Mouse (Mus musculus): ENCODE data around the gene Myh2.

Myh2 gene

DNA sequence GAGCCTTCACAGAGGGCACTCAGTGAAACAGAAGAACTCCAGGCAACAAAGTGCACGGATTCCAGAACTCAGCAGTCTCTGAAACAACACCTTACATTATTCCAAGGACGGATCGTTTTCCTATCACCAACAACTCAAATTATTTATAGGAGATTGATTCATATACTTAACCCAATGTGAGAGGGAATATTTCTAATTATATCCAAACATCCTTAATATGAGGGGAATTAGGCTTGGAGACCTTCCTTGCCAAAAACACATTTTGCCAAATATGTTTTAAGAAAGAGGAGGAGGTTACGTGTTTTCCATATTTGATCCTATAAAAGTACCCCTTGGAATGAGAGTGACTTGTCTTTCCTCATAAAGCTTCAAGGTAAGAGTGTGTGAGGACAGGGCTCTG, 28.9 kb downstream of the Myh2 start, which contains the start of gene Myh1:
Myh1 (plus strand) TSS at position 301 of the 400 bp plus-strand sequence.
- H3K9me3 ChIP-seq (ENCODE audit: low read length), result no peaks in the 10 kb centered on the region
- TF ChIP-seq NANOG (IDR thresholded peaks at IDR 0.05; ENCODE audit: borderline replicate concordance, low read length), result no peak
- TF ChIP-seq POU5F1 (IDR thresholded peaks at IDR 0.05; ENCODE audit: borderline replicate concordance, low read length), result no peak
- TF ChIP-seq CTCF (conservative IDR thresholded peaks at IDR 0.05; ENCODE audit: low read length), result no peak
- no peaks in the 10 kb centered on the region for H3K36me3 ChIP-seq (ENCODE audit: insufficient read depth, low read length)
- no peaks in the 10 kb centered on the region for H3K4me1 ChIP-seq (replicated peaks; ENCODE audit: low read depth, low read length)
- H3K4me3 ChIP-seq (replicated peaks; ENCODE audit: low read length), result no peak within 1 kb of the TSS
- peaks cover 8% of the 10 kb centered on the region for H3K27me3 ChIP-seq (ENCODE audit: insufficient read depth, low read length)

DNA sequence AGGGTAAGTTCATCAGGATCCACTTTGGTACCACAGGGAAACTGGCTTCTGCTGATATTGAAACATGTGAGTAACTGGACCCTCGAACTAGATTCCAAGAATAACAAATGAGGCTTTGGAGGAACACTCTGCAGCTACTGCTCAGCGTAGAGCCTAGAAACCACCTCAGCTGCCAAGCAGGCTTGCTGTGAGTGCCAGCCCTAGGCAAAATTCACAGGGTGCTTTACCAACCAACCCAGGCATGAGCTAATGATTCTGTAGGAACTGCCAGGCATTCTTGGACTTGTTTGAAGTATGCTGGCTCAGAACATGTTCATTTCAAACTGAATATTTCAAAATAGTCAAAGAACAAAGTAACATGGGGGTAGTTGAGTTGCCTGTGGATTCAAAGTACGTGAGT, 33.9 kb downstream of the Myh2 start:
- Histone ChIP-seq H3K9me3 (ENCODE audit: low read length) (no peaks in the 10 kb centered on the region), H3K4me3 (replicated peaks; ENCODE audit: low read length) (no peak overlapping the region), H3K4me1 (replicated peaks; ENCODE audit: low read depth, low read length) (no peaks in the 10 kb centered on the region), H3K36me3 (ENCODE audit: insufficient read depth, low read length) (no peaks in the 10 kb centered on the region), H3K27me3 (ENCODE audit: insufficient read depth, low read length) (peaks cover 8% of the 10 kb centered on the region)
- TF ChIP-seq CTCF (conservative IDR thresholded peaks at IDR 0.05; ENCODE audit: low read length) (no peak), NANOG (IDR thresholded peaks at IDR 0.05; ENCODE audit: borderline replicate concordance, low read length) (no peak), POU5F1 (IDR thresholded peaks at IDR 0.05; ENCODE audit: borderline replicate concordance, low read length) (no peak)

DNA sequence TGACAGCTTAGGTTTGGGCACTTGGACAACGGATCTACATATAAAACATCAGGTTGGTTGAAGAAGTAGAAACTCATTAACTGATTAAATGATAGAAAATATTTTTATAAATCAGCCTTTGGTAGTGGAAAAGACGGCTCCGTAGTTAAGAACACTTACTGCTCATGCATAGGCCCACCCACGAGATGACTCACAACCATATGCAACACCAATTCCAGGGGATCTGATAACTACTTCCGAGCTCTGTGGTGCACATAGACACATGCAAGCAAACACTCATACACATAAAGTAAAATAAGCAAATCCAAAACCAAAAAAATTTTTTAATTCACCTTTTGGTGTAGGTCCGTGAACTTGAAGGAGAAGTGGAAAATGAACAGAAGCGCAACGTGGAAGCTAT, 51.0 kb downstream of the Myh2 start:
- Histone ChIP-seq H3K4me1 (replicated peaks; ENCODE audit: low read depth, low read length) (no peaks in the 10 kb centered on the region), H3K27me3 (ENCODE audit: insufficient read depth, low read length) (peaks cover 3% of the 10 kb centered on the region; the same call in 1 of the 2 replicates), H3K36me3 (ENCODE audit: insufficient read depth, low read length) (no peaks in the 10 kb centered on the region), H3K4me3 (replicated peaks; ENCODE audit: low read length) (no peak overlapping the region), H3K9me3 (ENCODE audit: low read length) (no peaks in the 10 kb centered on the region)
- no peak for TF ChIP-seq POU5F1 (IDR thresholded peaks at IDR 0.05; ENCODE audit: borderline replicate concordance, low read length)
- no peak for TF ChIP-seq NANOG (IDR thresholded peaks at IDR 0.05; ENCODE audit: borderline replicate concordance, low read length)
- TF ChIP-seq CTCF (conservative IDR thresholded peaks at IDR 0.05; ENCODE audit: low read length), result no peak

DNA sequence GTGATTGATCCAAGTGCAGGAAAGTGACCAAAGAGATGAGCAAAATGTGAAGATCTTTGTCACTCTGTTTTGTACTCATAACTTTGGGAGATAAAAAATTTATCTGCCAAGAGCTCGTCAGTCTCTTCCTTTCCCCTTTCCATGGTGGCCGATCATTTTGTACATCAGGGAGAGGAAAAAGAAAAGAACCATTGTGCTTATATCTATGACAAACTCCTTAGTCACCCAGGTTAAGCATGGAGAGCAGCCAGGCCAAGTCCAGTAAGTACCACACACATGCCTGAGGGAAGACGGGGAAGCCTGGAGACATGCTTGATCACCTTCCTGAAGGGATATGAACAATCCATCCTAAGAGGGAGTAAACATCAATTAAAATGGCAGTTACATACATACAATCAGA, 53.6 kb downstream of the Myh2 start:
- H3K4me3 ChIP-seq (replicated peaks; ENCODE audit: low read length), result no peak overlapping the region
- H3K9me3 ChIP-seq (ENCODE audit: low read length), result no peaks in the 10 kb centered on the region
- H3K27me3 ChIP-seq (ENCODE audit: insufficient read depth, low read length), result peaks cover 1% of the 10 kb centered on the region; the same call in 1 of the 2 replicates
- H3K4me1 ChIP-seq (replicated peaks; ENCODE audit: low read depth, low read length), result no peaks in the 10 kb centered on the region
- H3K36me3 ChIP-seq (ENCODE audit: insufficient read depth, low read length), result no peaks in the 10 kb centered on the region
- TF ChIP-seq CTCF (conservative IDR thresholded peaks at IDR 0.05; ENCODE audit: low read length) (no peak), NANOG (IDR thresholded peaks at IDR 0.05; ENCODE audit: borderline replicate concordance, low read length) (no peak), POU5F1 (IDR thresholded peaks at IDR 0.05; ENCODE audit: borderline replicate concordance, low read length) (no peak)

DNA sequence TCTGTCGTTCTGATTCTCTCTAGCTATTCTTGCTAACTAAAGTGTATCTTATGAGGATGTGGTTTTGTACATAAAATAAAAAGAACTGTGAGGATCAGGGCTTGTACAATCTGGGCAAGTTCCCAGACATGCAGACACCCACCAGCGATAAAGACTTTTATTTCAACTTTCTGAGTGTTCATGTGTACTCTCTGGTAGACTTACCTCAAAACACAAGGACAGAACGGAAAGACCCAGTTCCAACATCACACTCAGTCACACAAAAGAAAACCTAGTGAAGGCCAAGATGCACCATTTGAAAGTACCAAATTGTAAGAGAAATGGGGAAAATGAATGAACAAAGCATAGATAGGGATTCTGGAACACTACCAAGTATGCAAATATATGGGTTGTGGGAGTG, 57.9 kb downstream of the Myh2 start:
- TF ChIP-seq CTCF (conservative IDR thresholded peaks at IDR 0.05; ENCODE audit: low read length) (no peak), NANOG (IDR thresholded peaks at IDR 0.05; ENCODE audit: borderline replicate concordance, low read length) (no peak), POU5F1 (IDR thresholded peaks at IDR 0.05; ENCODE audit: borderline replicate concordance, low read length) (no peak)

DNA sequence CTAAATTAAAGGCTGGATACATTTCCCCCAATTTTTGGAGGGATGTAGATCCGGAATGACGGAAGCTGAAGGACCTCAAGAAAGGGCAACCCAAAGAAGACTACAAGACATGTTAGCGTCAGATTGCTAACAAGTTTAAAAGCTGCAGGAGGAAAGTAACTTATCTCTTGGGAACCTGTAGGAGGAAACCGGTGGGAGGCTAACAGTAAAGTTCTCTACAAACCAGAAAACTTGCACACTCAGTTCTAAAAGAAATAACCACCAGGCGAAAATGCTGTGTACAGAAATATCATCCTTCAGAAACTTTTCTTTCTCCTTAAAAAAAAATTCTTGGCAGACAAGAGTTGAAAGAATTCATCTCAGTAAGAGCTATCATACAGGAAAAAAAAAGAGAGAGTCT, 58.3 kb downstream of the Myh2 start:
- Histone ChIP-seq H3K4me3 (replicated peaks; ENCODE audit: low read length) (no peak overlapping the region), H3K27me3 (ENCODE audit: insufficient read depth, low read length) (no peaks in the 10 kb centered on the region), H3K4me1 (replicated peaks; ENCODE audit: low read depth, low read length) (no peaks in the 10 kb centered on the region), H3K9me3 (ENCODE audit: low read length) (peaks cover 7% of the 10 kb centered on the region), H3K36me3 (ENCODE audit: insufficient read depth, low read length) (no peaks in the 10 kb centered on the region)
- TF ChIP-seq POU5F1 (IDR thresholded peaks at IDR 0.05; ENCODE audit: borderline replicate concordance, low read length), result no peak
- TF ChIP-seq NANOG (IDR thresholded peaks at IDR 0.05; ENCODE audit: borderline replicate concordance, low read length), result no peak
- no peak for TF ChIP-seq CTCF (conservative IDR thresholded peaks at IDR 0.05; ENCODE audit: low read length)

More for the DNA sequence above, 57.9 kb downstream of the Myh2 start:
- H3K27me3 ChIP-seq (ENCODE audit: insufficient read depth, low read length), result no peaks in the 10 kb centered on the region
- H3K9me3 ChIP-seq (ENCODE audit: low read length), result peaks cover 7% of the 10 kb centered on the region
- no peak overlapping the region for H3K4me3 ChIP-seq (replicated peaks; ENCODE audit: low read length)
- H3K4me1 ChIP-seq (replicated peaks; ENCODE audit: low read depth, low read length), result no peaks in the 10 kb centered on the region
- H3K36me3 ChIP-seq (ENCODE audit: insufficient read depth, low read length), result no peaks in the 10 kb centered on the region

DNA sequence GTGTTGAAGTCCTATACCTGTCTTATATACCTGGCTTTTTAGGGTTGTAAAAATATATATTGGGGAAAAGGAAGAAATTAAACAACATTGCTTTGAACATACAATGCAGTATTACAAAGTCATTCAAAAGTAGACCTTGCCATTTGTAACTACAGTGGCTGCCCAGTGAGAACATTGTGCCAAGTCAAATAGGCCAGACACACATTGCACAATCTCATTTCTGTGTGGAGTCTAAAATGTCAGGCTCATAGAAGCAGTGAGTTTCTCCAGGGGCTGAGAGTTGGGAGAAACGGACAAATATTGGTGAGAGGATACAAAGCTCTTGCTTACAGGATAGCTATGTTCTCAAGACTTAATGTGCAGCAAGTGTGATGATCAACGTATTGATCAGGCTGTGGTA, 59.1 kb downstream of the Myh2 start:
- no peaks in the 10 kb centered on the region for H3K27me3 ChIP-seq (ENCODE audit: insufficient read depth, low read length)
- no peak overlapping the region for H3K4me3 ChIP-seq (replicated peaks; ENCODE audit: low read length)
- H3K4me1 ChIP-seq (replicated peaks; ENCODE audit: low read depth, low read length), result no peaks in the 10 kb centered on the region
- H3K36me3 ChIP-seq (ENCODE audit: insufficient read depth, low read length), result no peaks in the 10 kb centered on the region
- TF ChIP-seq NANOG (IDR thresholded peaks at IDR 0.05; ENCODE audit: borderline replicate concordance, low read length) (no peak), POU5F1 (IDR thresholded peaks at IDR 0.05; ENCODE audit: borderline replicate concordance, low read length) (no peak), CTCF (conservative IDR thresholded peaks at IDR 0.05; ENCODE audit: low read length) (no peak)
- peaks cover 7% of the 10 kb centered on the region for H3K9me3 ChIP-seq (ENCODE audit: low read length)

DNA sequence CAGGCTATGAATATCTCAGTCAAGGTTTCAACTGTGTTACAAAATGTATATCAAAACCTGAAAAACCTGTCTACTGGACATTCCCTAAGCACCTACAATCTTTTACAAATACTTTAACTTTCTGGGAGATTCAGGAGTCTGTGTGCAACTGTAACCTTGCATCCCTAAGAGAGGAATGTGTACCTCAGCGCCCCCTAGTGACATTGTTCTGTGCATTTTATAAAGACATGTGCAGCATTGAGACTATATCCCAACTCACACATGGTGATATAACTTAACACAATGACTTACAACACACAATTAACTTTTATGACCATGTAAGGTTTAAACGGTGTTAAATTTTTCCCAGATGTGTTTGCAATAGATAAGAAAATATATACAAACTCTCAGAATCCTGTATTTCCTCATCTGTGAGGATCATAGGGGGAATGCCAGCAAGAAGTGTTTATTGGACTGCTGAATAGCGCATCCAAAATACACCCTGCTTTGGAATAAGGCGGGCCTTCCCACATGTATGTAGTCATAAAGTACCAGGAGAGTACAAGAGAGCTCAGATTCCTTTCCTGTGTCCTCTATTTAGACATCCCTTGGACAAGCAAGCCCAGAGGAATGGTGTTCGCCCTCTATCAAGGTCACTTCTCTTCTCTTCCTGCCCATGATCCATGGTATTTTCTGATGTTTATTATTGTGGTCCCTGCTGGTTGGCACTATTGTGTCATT, 65.0 kb downstream of the Myh2 start:
- Histone ChIP-seq H3K9me3 (ENCODE audit: low read length) (peaks cover 7% of the 10 kb centered on the region), H3K4me1 (replicated peaks; ENCODE audit: low read depth, low read length) (no peaks in the 10 kb centered on the region), H3K27me3 (ENCODE audit: insufficient read depth, low read length) (no peaks in the 10 kb centered on the region), H3K4me3 (replicated peaks; ENCODE audit: low read length) (no peak overlapping the region), H3K36me3 (ENCODE audit: insufficient read depth, low read length) (no peaks in the 10 kb centered on the region)
- no peak for TF ChIP-seq NANOG (IDR thresholded peaks at IDR 0.05; ENCODE audit: borderline replicate concordance, low read length)
- peak; percentile 29 for TF ChIP-seq CTCF (conservative IDR thresholded peaks at IDR 0.05; ENCODE audit: low read length)
- no peak for TF ChIP-seq POU5F1 (IDR thresholded peaks at IDR 0.05; ENCODE audit: borderline replicate concordance, low read length)

DNA sequence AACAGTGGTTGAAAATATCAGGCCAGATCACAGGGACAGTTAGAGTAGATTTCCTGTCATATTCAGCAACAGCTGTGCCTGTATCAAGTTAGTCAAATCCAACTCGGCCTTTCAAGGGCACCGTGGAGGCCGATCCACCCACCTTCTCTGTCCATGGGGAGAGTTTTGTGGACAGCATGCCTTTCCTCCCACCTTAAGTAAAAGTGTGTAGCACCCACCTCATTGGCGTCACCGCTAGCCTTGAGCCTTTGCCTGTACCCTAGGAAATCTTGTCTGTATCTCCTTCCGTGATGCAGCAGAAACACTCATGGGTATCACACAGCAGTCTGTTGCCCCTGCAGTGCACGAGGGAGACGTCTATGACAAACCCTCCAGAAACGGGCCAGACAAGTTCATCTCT, 66.0 kb downstream of the Myh2 start:
- Histone ChIP-seq H3K4me3 (replicated peaks; ENCODE audit: low read length) (no peak overlapping the region), H3K36me3 (ENCODE audit: insufficient read depth, low read length) (no peaks in the 10 kb centered on the region), H3K27me3 (ENCODE audit: insufficient read depth, low read length) (no peaks in the 10 kb centered on the region), H3K4me1 (replicated peaks; ENCODE audit: low read depth, low read length) (no peaks in the 10 kb centered on the region), H3K9me3 (ENCODE audit: low read length) (peaks cover 7% of the 10 kb centered on the region)
- TF ChIP-seq NANOG (IDR thresholded peaks at IDR 0.05; ENCODE audit: borderline replicate concordance, low read length) (no peak), POU5F1 (IDR thresholded peaks at IDR 0.05; ENCODE audit: borderline replicate concordance, low read length) (no peak), CTCF (conservative IDR thresholded peaks at IDR 0.05; ENCODE audit: low read length) (no peak)
